Mouse (Mus musculus): ENCODE data around the gene Inip.
A peak's percentile ranks its signal among the peaks of the same experiment; 100 is the strongest.
"Not testable (repeated sequence)": the region's sequence is repeated elsewhere in the genome, so short reads cannot be mapped to it uniquely, and the experiment has no call there.

Gene Inip

DNA sequence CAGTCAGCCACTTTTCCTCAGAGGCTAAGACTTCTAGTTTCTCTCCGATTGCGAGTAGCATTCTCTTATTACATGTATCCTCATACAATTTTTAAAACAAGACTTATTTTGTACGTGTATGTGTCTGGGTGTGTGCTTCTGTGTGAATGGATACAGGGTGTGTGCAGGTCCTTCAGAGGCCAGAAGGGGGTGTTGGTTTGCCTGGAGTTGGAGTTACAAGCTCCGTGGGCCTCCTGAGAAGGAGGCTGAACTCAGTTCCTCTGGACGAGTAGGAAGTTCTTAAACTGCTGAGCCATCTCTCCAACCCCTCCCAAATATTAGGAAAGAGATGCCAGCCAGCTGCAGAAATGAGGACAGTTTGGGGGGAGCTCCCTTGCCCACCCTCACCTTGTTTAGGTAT lies 7.0 kb upstream of the Inip start:
- DNase-seq (ENCODE audit: low read depth, low spot score) = no peak

DNA sequence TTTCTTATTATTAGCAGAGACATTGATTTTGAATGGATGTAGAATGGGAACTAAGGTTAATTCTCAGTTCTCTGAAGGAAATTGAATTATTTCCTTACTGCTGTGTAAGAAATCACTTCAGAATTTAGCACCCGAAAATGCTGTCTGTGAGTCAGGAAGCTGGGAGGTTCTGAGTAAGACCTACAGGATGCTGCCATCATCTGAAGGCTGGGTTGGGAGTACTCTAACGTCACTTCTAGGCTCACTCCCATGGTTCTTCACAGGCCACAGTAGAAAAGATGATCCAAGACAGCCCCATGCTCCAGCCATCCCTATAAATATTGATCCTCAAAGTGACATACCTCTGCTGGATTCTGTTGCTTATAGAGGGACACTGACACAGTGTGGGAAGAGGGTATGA lies 6.1 kb upstream of the Inip start:
- DNase-seq (ENCODE audit: low read depth, low spot score) = no peak

DNA sequence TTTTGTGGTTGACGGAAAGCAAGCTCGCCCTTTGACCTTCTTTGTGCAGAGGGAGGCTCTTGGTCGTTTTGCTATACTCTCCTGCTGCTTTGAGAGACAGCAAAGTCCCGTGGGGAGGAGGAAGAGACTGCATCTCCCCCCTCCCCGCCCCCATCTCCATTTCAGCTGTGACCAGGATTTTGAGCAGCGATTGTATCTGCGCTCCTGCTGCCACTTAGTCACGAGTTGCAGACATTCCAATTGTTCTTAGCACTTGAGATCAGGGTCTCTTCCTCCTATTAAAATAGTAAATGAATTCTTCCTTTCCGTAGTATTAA lies 5.4 kb upstream of the Inip start:
- no peak for DNase-seq (ENCODE audit: low read depth, low spot score)

DNA sequence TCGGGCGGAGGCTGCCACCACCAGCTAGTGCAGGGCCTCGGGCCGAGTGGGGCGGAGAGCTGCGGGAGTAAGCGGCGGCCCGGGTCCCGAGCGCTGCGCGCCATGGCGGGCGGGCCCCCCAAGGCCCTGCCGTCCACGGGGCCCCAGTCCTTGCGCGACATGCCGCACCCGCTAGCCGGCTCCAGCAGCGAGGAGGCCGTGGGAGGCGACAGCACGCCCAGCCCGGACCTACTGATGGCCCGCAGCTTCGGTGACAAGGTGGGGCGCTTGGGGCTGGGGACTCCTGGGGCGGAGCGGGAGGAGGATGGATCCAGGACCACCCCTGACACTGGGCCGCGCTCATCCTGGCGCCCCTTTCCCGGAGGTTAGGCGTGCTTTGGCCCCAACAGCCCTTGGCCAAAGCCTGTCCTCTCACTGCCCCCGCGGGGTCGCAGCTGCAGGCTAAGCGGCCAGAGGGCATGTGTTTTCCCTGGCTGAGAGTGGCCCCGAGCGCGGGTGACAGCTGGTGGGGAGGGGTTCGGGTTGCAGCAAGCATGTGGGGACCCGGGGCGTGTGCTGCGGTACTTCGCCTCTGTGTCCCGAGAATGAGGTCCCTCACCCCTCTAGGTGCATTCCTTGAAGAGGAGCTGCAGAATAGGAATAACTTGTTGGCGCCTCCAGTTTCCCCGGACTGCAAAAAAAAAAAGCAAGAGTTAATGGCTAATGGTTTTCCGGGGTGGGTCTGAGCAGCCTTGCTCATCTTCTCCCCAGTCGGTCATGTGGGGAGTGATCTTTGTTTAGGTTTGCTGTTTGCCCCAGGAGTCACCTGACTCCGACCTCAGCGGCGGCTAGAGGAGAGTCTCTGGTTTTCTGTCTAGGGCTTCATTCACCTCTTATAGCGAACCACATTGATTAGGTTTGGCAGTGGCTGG lies 4.8 kb upstream of the Inip start:
- DNase-seq (ENCODE audit: low read depth, low spot score) = no peak

DNA sequence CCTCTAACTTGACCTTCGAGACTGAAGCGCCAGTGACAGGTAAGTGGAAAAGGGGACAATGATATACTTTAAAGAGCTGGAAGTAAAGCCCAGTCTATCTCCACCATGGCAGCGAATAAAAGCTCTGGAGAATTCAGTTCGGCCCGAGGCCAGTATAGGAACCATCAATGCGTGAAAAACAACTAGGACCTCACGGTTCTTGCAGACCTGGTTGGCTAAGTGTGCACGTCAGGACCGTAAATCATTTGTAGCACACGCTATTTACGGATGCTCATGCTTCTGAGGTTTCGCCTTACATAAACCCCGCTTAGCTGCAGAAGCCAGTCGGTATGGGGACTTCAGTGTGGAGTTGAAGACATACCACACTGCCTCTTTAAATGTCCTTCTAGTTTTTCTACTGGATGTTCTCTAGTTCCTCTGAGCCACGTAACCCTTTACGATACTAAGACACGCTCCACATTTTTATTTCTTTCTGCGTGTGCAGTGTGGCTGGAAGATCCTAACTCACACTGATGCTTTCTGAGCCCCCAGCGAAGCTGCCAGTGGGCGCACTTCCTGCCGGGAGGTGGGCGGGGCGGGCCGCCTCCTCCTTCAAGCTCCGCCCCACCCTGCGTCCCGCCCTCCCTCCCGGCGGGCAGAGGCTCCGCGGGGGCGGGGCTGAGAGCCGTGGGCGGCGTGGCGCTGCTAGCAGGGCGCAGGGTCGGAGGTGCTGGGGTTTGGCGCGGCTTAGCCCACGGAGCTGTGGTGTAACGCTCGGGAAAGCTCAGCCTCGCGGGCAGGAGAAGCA lies 4.0 kb upstream of the Inip start, which contains the start of gene Snx30:
Gene Snx30, plus strand, starts transcription at position 660 of the 787 bp plus-strand sequence.
- peak; percentile 74 for DNase-seq (ENCODE audit: low read depth, low spot score)

DNA sequence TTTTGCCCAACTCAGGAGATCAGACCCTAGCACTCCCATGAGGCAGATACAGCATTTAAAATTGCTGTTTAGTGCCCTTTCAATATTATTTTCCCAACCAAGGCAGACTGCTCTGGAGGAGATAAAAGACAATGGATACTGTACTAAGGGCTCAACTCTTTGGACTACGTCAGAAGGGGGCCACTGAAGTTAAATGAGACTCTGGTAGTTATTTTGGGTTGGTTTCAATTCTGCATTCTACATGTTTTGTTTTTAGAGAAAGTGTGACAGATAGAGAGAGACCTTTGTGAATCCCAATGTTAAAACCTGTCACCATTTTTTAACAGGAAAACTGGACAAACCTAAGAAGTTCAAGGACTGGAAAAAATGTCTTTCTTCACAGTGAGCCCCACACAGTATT lies 3.4 kb upstream of the Inip start:
- no peak for DNase-seq (ENCODE audit: low read depth, low spot score)

DNA sequence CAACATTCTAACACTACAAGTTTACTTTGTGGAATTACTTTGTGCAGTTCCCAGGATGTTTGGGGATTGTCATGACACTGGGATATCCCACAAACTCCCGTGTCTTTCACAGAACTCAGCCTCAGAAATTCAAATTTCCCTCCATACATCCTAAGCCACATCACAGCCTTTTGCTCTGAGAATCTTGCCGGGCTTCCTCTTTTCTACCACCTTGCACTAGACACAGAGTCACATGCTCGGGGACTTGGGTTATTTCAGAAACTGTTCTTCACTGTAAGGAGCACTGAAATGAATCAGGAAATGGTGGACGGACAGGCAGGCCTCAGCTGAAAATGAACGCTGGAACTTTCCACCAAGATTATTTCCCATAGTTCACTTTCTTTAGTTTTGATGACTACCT lies 2.0 kb upstream of the Inip start:
- DNase-seq (ENCODE audit: low read depth, low spot score) = no peak

DNA sequence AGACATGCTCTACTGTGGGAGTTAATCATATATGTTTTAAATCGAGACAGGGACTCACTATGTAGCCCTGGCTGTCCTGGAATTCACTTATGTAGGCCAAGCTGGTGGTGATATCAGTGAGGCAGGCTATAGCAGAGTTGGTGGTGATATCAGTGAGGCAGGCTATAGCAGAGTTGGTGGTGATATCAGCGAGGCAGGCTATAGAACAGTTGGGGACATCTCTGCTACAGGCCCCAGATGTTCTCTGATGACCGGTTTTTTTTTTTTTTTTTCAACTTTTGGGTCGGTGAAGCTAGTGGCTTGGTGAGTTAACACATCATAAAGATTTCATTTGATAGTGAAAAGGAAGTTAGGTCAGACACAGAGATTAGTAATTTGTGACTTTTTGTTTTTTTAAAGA lies 1.4 kb upstream of the Inip start:
- DNase-seq (ENCODE audit: low read depth, low spot score) = no peak

DNA sequence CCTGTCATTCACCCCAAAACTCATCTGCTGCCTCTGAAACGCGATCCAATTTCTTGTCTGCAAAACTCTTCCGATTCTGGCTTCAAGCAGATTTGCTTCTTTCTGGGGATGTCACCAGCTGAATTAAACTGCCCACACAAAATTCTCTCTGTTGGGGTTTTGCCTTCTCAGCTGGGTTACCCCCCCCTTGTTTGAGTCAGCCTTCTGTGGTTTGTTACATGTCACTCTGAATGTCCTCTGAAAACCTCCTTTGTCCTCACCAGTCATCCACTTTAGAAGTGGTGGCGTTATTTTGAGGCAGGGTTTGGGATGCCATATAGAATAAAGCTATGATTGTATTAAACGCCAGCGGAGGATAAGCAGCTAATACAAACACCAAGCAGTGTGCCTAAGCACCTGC lies 718 bp upstream of the Inip start:
- DNase-seq (ENCODE audit: low read depth, low spot score) = no peak

DNA sequence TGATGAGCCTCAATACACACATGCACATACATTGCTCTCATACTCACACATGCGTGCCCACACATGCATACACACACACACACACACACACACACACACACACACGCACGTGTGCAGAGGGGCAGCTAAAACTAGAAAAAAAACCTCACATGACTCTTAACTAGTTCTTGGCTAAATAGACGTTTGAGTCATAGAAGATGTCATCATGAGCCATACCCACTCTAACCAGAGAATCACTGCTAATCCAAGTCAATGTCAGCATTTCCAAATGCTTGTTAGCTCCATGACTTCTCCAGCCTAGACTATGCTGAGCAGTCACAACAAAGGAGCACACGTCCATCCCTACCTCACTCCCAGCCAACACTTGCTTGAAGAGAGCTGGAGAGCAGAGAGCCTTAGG lies 1.2 kb downstream of the Inip start:
- no peak for DNase-seq (ENCODE audit: low read depth, low spot score)

DNA sequence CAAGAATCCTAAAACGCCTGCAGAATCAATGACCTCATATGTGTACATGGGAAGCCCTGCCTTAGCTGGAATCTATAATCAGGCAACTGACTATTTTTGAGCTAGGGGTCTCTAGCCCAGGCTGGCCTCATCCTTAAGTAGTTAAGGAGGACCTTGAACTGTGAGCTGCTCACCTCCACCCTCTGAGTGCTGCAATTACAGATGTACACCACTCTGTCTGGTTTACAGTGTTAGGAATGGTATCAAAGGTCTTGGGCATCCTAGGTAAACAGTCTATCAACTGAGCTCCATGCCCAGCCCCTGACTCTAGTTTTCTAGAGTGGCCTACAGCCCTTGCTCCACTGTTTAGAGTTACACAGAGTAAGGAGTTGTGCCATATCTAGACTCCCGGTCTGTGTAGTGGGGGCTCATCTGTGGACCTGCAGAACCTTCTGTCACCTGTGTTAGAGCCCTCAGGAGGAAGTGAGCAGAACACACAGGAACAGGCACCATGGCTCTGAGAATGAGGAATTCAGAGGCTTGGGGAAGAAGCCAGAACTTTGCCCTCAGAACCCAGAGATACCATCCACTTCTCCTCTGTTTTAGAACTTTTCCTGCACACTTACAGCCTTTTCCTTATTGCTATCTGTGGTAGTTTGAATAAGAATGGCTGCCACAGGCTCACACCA lies 5.5 kb downstream of the Inip start:
- no peak for DNase-seq (ENCODE audit: low read depth, low spot score)

DNA sequence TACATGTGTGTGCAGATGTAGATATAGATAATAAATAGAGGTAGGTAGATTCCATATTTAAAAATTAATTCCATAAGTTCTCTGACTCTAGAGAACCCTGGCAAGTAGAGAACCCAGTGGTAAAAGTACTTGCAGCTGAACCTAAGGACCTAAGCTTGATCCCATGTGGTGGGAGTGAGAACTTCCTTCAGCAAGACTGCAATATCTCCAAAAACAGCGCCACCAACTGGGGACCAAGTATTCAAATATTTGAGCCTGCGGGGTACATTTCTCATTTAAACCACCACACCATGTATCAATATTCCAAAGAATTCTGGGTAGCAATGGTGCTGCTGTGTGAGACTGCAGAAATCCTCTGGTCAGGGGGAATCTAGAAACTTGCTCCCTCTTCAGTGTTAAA lies 7.3 kb downstream of the Inip start:
- no peak for DNase-seq (ENCODE audit: low read depth, low spot score)

DNA sequence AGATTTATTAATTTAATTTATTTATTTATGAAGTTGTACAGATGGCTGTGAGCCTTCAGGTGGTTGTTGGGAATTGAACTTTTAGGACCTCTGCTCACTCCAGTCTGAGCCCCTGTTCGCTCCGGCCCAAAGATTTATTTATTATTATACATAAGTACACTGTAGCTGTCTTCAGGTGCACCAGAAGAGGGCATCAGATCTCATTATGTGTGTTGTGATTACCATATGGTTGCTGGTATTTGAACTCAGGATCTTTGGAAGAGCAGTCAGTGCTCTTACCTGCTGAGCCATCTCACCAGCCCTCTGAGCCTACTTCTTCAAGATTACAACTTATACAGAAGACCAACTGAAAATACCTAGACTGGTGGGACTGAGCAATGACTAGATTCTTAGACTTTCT lies 7.8 kb downstream of the Inip start:
- DNase-seq (ENCODE audit: low read depth, low spot score) = not testable (repeated sequence)

DNA sequence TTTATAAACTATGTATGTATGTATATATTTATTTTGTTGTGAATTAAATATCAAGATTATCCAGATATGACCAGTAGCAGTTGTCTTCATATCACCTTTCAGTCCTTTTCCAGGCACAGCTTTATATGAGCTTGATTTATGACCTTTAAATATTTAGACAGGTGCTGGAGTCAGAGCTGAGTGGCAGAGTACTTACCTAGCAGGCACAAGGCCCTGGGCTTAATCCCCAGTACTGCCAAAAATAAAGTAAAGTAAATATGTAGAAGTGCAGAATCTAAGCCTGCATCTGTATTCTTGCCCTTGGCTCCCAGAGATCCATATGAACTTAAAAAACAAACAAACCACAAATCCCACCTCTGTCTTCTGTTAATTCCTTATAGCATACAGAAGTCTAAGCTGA lies 12.4 kb downstream of the Inip start:
- DNase-seq (ENCODE audit: low read depth, low spot score) = no peak

DNA sequence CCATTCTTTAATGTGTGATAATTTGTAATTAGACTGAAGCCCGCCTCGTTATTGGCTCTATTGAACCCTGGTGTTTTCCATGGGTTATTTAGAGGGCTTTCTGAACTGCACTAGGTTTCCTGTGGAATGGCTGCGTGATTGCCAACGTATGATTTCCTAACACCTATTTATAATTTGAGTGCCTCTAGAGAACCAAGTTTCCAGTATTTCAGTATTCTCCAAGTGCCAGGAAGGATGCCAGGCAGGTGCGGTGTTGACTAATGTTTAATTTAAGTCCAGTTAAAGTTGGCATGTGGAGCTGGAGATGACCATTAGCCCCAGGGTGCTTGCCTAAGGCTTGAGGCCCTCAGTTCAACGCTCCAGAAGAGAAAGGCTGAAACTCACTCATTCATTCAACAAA lies 14.3 kb downstream of the Inip start:
- no peak for DNase-seq (ENCODE audit: low read depth, low spot score)

DNA sequence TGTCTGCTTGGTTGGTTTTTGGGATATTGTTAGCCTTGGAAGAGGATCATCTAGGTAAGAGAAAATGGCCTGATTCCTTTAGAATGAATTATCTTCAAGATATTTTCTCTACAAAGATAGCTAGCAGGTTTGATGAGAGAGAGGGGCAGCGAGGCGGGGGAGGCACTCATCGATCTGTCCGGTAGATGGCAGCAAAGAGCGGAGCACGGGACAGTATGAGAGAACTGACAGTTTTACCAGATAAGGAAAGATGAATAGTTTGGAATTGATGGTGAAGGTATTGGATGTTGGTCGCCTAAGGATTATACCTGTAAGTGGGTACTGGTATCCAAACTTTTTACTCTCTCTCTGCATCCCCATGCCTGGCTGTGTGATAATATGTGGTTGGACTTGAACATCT lies 14.7 kb downstream of the Inip start:
- DNase-seq (ENCODE audit: low read depth, low spot score) = no peak

DNA sequence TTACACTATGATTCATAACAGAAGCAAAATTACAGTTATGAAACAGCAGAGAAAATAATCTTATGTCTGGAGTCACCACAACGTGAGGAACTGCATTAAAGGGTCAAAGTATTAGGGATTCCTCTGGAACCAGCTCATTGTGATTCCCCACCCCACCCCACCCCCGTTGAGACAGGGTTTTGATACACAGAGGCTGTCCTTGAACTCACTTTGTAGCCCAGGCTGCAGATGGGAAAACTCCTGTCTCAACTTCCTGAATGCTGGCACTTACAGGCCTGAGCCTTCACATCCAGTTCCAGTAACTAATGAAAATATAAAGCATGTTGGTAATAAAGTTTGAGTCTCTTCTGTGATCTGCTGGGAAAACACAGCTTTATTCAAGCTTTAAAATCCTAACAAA lies 16.0 kb downstream of the Inip start:
- DNase-seq (ENCODE audit: low read depth, low spot score) = no peak

DNA sequence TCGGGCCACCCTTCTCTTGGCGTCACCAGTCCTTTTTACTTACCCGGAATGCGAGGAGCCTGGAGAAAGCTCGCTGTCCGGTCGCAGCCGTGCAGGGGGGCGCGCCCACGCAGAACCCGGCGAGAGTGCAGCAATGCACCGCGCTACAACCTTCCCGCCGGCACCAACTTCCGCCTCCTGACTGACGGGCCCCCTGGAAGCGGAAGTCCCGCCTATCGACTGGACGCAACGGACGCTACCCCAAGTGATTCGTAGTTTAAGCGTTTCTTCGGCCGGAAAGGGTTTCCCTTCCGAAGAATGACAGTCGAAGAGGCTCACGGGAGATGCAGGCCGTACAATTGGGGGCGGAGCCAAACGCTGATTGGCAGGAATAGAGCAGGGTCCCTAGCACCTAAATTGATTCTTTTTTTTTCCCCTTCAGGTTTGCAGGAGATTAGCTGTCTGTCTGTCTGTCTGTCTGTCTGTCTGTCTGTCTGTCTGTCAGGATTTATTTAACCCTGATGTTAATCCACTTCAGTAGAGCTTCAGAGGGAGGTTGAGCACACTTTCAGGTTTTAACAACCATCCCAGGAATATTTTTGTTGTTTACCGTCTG lies 17.6 kb downstream of the Inip start:
- DNase-seq (ENCODE audit: low read depth, low spot score) = peak; percentile 92

DNA sequence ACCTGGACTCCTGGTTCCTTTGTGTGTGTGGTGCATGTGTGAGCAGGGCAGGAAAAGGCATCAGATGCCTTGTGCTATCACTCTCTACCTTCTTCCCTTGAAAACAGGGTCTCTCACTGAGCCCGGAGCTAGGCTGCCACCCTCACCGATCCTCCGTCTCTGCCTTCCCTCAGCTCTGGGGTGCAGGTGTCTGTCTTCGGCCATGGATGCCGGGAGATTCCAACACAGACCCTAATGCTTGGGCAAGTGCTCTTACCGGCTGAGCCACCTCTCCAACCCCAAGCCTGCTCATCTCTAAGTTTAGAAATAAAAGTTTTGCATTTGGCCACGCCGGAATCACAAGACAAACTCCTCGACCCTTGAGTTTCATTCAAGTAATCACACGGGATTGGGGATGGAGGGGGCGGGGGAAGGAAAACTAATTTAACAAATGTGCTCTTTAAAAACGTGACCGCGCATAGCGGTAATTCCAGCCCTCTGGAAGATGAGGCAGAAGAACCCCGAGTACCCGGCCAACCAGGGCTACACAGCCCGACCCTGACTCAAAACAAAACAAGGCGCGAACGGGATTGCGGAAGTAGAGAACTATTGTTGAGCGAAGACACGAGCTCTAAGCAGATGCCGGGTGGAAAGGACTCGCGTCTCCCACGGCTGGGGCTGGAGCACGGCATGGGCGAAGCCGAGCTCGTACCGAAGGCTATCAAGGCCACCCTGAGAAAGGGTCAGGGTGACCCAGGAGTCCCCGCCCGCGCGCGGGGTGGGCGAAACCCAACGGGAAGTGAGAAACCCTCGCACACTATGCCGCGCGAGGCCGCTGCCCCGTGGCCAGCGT lies 18.3 kb downstream of the Inip start:
- DNase-seq (ENCODE audit: low read depth, low spot score) = no peak

DNA sequence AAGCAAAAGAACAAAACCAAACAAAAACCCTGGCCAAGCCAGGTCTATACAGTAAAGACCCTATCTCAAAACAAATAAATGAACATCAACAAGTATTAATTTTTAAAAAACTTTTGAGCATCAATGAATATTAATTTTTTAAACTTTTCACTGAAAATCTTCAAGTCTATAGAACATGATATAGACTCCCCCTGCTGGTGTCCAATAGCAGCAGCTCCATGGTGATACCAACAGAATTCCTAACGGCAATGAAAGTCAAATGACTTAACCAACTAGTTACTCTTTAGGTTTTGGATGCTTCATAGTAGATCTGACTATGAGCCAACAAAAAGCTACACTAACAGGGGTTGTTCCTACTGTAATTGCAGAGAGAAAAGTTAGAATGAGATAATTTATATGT lies 20.8 kb downstream of the Inip start:
- no peak for DNase-seq (ENCODE audit: low read depth, low spot score)

DNA sequence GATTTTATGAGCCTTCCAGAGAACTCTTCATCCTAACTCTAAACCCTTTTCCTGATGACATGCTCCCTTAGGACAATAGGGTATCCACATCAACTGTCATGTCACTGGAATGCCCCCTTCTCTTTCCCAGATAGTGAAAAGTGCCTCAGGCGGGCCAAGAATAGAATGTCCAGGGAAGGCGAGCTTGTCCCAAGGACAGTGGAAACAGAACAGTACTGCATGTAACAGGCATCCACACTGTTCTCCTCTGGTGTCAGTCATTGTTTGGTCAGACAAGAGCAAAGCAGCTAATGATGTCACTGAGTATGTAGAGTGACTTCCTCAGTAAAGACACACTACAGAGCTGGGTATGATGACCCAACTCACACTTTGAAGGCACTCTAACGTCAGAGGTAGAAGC lies 23.6 kb downstream of the Inip start:
- no peak for DNase-seq (ENCODE audit: low read depth, low spot score)

All from WW6 (cell line).